Mouse (Mus musculus) cerebellum, adult 18-20 months (tissue): ENCODE data around the gene Psmd8.
"Not testable (repeated sequence)": the region's sequence is repeated elsewhere in the genome, so short reads cannot be mapped to it uniquely, and the experiment has no call there.

Experiments
- DNase-seq, 2 experiments: peaks; one replicate each; pipeline ENCODE4 v3.0.0; 2021

The Psmd8 gene

GRCm38 (mm10) chr7:29180077-29180853 lies at the start of gene Psmd8:
Psmd8 (minus strand) TSS chr7:29180701.
- DNase-seq, result peak; percentile 96 to 98

- DNase-seq, result no peak
Observed at GRCm38 (mm10) chr7:29228202-29228601, 47.7 kb upstream of the Psmd8 start.

- DNase-seq, result no peak
Observed at GRCm38 (mm10) chr7:29225520-29225919, 45.0 kb upstream of the Psmd8 start.

- DNase-seq, result no peak
Observed at GRCm38 (mm10) chr7:29224756-29225394, 44.4 kb upstream of the Psmd8 start.

- no peak for DNase-seq
Observed at GRCm38 (mm10) chr7:29214846-29215245, 34.3 kb upstream of the Psmd8 start.

GRCm38 (mm10) chr7:29214236-29214635 lies 33.7 kb upstream of the Psmd8 start:
- DNase-seq, result no peak

- DNase-seq, result peak; percentile 34 to 41
Observed at GRCm38 (mm10) chr7:29213675-29214082, 33.2 kb upstream of the Psmd8 start, which contains the start of gene Catsperg1. Catsperg1 (minus strand) TSS chr7:29214035.

- DNase-seq, result not testable (repeated sequence)
Observed at GRCm38 (mm10) chr7:29212775-29213560, 32.5 kb upstream of the Psmd8 start.

GRCm38 (mm10) chr7:29212199-29212765 lies 31.8 kb upstream of the Psmd8 start:
- DNase-seq, result no peak

- peak; percentile 30 to 47 for DNase-seq
Observed at GRCm38 (mm10) chr7:29211415-29212198, 31.1 kb upstream of the Psmd8 start.

GRCm38 (mm10) chr7:29211013-29211412 lies 30.5 kb upstream of the Psmd8 start:
- not testable (repeated sequence) for DNase-seq

- DNase-seq, result no peak
Observed at GRCm38 (mm10) chr7:29202577-29202976, 22.1 kb upstream of the Psmd8 start.

GRCm38 (mm10) chr7:29194230-29194629 lies 13.7 kb upstream of the Psmd8 start:
- not testable (repeated sequence) for DNase-seq

GRCm38 (mm10) chr7:29181323-29181722 lies 822 bp upstream of the Psmd8 start:
- not testable (repeated sequence) for DNase-seq

GRCm38 (mm10) chr7:29180854-29181236 lies 344 bp upstream of the Psmd8 start:
- DNase-seq, result no peak

GRCm38 (mm10) chr7:29179323-29179722 lies 1.2 kb downstream of the Psmd8 start:
- DNase-seq, result no peak

- DNase-seq, result peak in 1 of 2 experiments; percentile 31
Observed at GRCm38 (mm10) chr7:29178106-29178505, 2.4 kb downstream of the Psmd8 start.

GRCm38 (mm10) chr7:29172390-29173016 lies 8.0 kb downstream of the Psmd8 start:
- no peak for DNase-seq

- peak in 1 of 2 experiments; percentile 27 for DNase-seq
Observed at GRCm38 (mm10) chr7:29171562-29172097, 8.9 kb downstream of the Psmd8 start.

GRCm38 (mm10) chr7:29170755-29171561 lies 9.5 kb downstream of the Psmd8 start:
- DNase-seq, result peak; percentile 26 to 29
